Mouse (Mus musculus) embryonic facial prominence, embryonic 12.5 days (tissue): ENCODE data around the gene Dop1b. TPM values are rescaled to one million over a fixed set of nuclear protein-coding genes. Genes with fewer than 3 reads are reported as not detected.
A peak's percentile ranks its signal among the peaks of the same experiment; 100 is the strongest.

Experiments
- ATAC-seq: fragments of 200-750 bp; cut with Nextera tagmentation; 2 replicates; pipeline ENCODE4 v1.8.0; 2017; ENCODE audit not compliant: insufficient number of reproducible peaks, insufficient read depth, low FRiP score, low TSS enrichment
- H3K27ac ChIP-seq: fragments of 300-500 bp; sonication (generic); 2 replicates; pipeline ENCODE4 v1.5.1; 2016; ENCODE audit warnings: mild to moderate bottlenecking
- H3K27me3 ChIP-seq: fragments of 300-500 bp; sonication (generic); 2 replicates; pipeline ENCODE4 v1.6.1; 2016; ENCODE audit warnings: mild to moderate bottlenecking, moderate library complexity
- H3K36me3 ChIP-seq: fragments of 300-500 bp; sonication (generic); 2 replicates; pipeline ENCODE4 v1.6.1; 2016; ENCODE audit warnings: mild to moderate bottlenecking
- H3K4me1 ChIP-seq: fragments of 300-500 bp; sonication (generic); 2 replicates; pipeline ENCODE4 v1.6.1; 2016
- H3K4me2 ChIP-seq: fragments of 300-500 bp; sonication (generic); replicated peaks from 2 replicates; pipeline ENCODE4 v1.6.1; 2016; ENCODE audit warnings: mild to moderate bottlenecking, moderate library complexity
- H3K4me3 ChIP-seq: fragments of 300-500 bp; sonication (generic); 2 replicates; pipeline ENCODE4 v1.5.1; 2016; ENCODE audit warnings: mild to moderate bottlenecking
- H3K9ac ChIP-seq: fragments of 300-500 bp; sonication (generic); 2 replicates; pipeline ENCODE4 v1.6.1; 2016; ENCODE audit warnings: mild to moderate bottlenecking, moderate library complexity
- H3K9me3 ChIP-seq: fragments of 300-500 bp; sonication (generic); 2 replicates; pipeline ENCODE4 v1.6.1; 2016; ENCODE audit warnings: mild to moderate bottlenecking, moderate library complexity
- WGBS: fragments of 180-500 bp; shearing (Covaris S2); methylation state at CpG from one replicate; pipeline ENCODE4 v1.1.7; 2016; 5-methylcytosine and 5-hydroxymethylcytosine counted together
- polyA plus RNA-seq: library from polyadenylated mRNA; unstranded; fragments of >200 nt; fragmentation: Nextera tagmentation; extraction: Ambion mirVana; gene quantifications from 2 replicates; pipeline ENCODE4 v1.2.1, GENCODE M21; 2016

The Dop1b gene
- polyA plus RNA-seq, 1 experiment from 2014 or later = 11.9 TPM

GRCm38 (mm10) chr16:93785805-93786204, 74.1 kb downstream of the Dop1b start:
- Histone ChIP-seq H3K9ac (no peak overlapping the region), H3K9me3 (peaks cover 5% of the 10 kb centered on the region; the same call in 1 of the 2 replicates), H3K27ac (no peak overlapping the region), H3K27me3 (no peaks in the 10 kb centered on the region), H3K36me3 (peaks cover 4% of the 10 kb centered on the region; the same call in 1 of the 2 replicates), H3K4me1 (0 out of 2 replicates have a peak, but pooled peaks cover 1% of the 10 kb centered on the region), H3K4me3 (no peak overlapping the region), H3K4me2 (no peak overlapping the region)
- 3% methylated on average over 9 of the region's 9 CpGs for WGBS
- ATAC-seq = peak; percentile 48; the same call in 1 of the 2 replicates

- Histone ChIP-seq H3K4me3 (no peak overlapping the region), H3K9ac (no peak overlapping the region), H3K9me3 (peaks cover 5% of the 10 kb centered on the region; the same call in 1 of the 2 replicates), H3K27ac (no peak overlapping the region), H3K4me2 (no peak overlapping the region), H3K27me3 (no peaks in the 10 kb centered on the region), H3K36me3 (peaks cover 4% of the 10 kb centered on the region; the same call in 1 of the 2 replicates), H3K4me1 (0 out of 2 replicates have a peak, but pooled peaks cover 3% of the 10 kb centered on the region)
- 89% methylated on average over 4 of the region's 4 CpGs for WGBS
- ATAC-seq = no peak
Observed at GRCm38 (mm10) chr16:93788388-93788787, 76.7 kb downstream of the Dop1b start.

- no peaks in the 10 kb centered on the region for H3K27me3 ChIP-seq
- H3K4me2 ChIP-seq = no peak overlapping the region
- H3K36me3 ChIP-seq = peaks cover 3% of the 10 kb centered on the region; the same call in 1 of the 2 replicates
- H3K27ac ChIP-seq = no peak overlapping the region
- no peak overlapping the region for H3K9ac ChIP-seq
- ATAC-seq = no peak
- WGBS = 97% methylated on average over 8 of the region's 8 CpGs
- H3K4me1 ChIP-seq = 0 out of 2 replicates have a peak, but pooled peaks cover 3% of the 10 kb centered on the region
- H3K4me3 ChIP-seq = no peak overlapping the region
- H3K9me3 ChIP-seq = peaks cover 4% of the 10 kb centered on the region; the same call in 1 of the 2 replicates
Observed at GRCm38 (mm10) chr16:93788881-93789280, 77.2 kb downstream of the Dop1b start.

GRCm38 (mm10) chr16:93789971-93790755, 78.5 kb downstream of the Dop1b start:
- no peak for ATAC-seq
- Histone ChIP-seq H3K27ac (0 out of 2 replicates have a peak overlapping the region, but pooled peaks have one; percentile 57), H3K9ac (no peak overlapping the region), H3K9me3 (no peaks in the 10 kb centered on the region), H3K4me3 (no peak overlapping the region), H3K4me2 (no peak overlapping the region), H3K4me1 (0 out of 2 replicates have a peak, but pooled peaks cover 3% of the 10 kb centered on the region), H3K36me3 (no peaks in the 10 kb centered on the region), H3K27me3 (no peaks in the 10 kb centered on the region)
- WGBS = 26% methylated on average over 5 of the region's 5 CpGs

- no peak for ATAC-seq
- Histone ChIP-seq H3K4me3 (no peak overlapping the region), H3K4me1 (peaks cover 7% of the 10 kb centered on the region; the same call in 1 of the 2 replicates), H3K9ac (0 out of 2 replicates have a peak overlapping the region, but pooled peaks have one; percentile 24), H3K27ac (no peak overlapping the region), H3K9me3 (no peaks in the 10 kb centered on the region), H3K27me3 (no peaks in the 10 kb centered on the region), H3K4me2 (no peak overlapping the region), H3K36me3 (no peaks in the 10 kb centered on the region)
- 78% methylated on average over 15 of the region's 15 CpGs for WGBS
Observed at GRCm38 (mm10) chr16:93792981-93793630, 81.4 kb downstream of the Dop1b start.

GRCm38 (mm10) chr16:93794845-93795244, 83.1 kb downstream of the Dop1b start:
- Histone ChIP-seq H3K4me3 (no peak overlapping the region), H3K9ac (no peak overlapping the region), H3K27me3 (no peaks in the 10 kb centered on the region), H3K4me2 (no peak overlapping the region), H3K4me1 (peaks cover 7% of the 10 kb centered on the region; the same call in 1 of the 2 replicates), H3K36me3 (no peaks in the 10 kb centered on the region), H3K9me3 (no peaks in the 10 kb centered on the region), H3K27ac (no peak overlapping the region)
- WGBS = 83% methylated on average over 5 of the region's 5 CpGs
- ATAC-seq = no peak

GRCm38 (mm10) chr16:93795391-93795790, 83.7 kb downstream of the Dop1b start:
- no peaks in the 10 kb centered on the region for H3K36me3 ChIP-seq
- peaks cover 7% of the 10 kb centered on the region; the same call in 1 of the 2 replicates for H3K4me1 ChIP-seq
- no peaks in the 10 kb centered on the region for H3K9me3 ChIP-seq
- WGBS = 95% methylated on average over 5 of the region's 5 CpGs
- H3K27ac ChIP-seq = no peak overlapping the region
- H3K9ac ChIP-seq = no peak overlapping the region
- H3K4me3 ChIP-seq = no peak overlapping the region
- H3K4me2 ChIP-seq = no peak overlapping the region
- H3K27me3 ChIP-seq = no peaks in the 10 kb centered on the region
- no peak for ATAC-seq

GRCm38 (mm10) chr16:93797021-93797840, 85.5 kb downstream of the Dop1b start:
- H3K27ac ChIP-seq = no peak overlapping the region
- no peaks in the 10 kb centered on the region for H3K9me3 ChIP-seq
- ATAC-seq = no peak
- peaks cover 4% of the 10 kb centered on the region; the same call in 1 of the 2 replicates for H3K4me1 ChIP-seq
- no peak overlapping the region for H3K9ac ChIP-seq
- H3K4me3 ChIP-seq = no peak overlapping the region
- H3K27me3 ChIP-seq = no peaks in the 10 kb centered on the region
- WGBS = 81% methylated on average over 12 of the region's 12 CpGs
- no peak overlapping the region for H3K4me2 ChIP-seq
- no peaks in the 10 kb centered on the region for H3K36me3 ChIP-seq

- Histone ChIP-seq H3K27ac (no peak overlapping the region), H3K4me3 (no peak overlapping the region), H3K4me2 (no peak overlapping the region), H3K27me3 (no peaks in the 10 kb centered on the region), H3K9ac (no peak overlapping the region), H3K4me1 (peaks cover 4% of the 10 kb centered on the region; the same call in 1 of the 2 replicates), H3K36me3 (no peaks in the 10 kb centered on the region), H3K9me3 (no peaks in the 10 kb centered on the region)
- WGBS = 73% methylated on average over 11 of the region's 11 CpGs
- no peak for ATAC-seq
Observed at GRCm38 (mm10) chr16:93797841-93798492, 86.3 kb downstream of the Dop1b start.

- peaks cover 4% of the 10 kb centered on the region; the same call in 1 of the 2 replicates for H3K4me1 ChIP-seq
- H3K4me3 ChIP-seq = no peak overlapping the region
- H3K9me3 ChIP-seq = no peaks in the 10 kb centered on the region
- H3K4me2 ChIP-seq = no peak overlapping the region
- H3K27me3 ChIP-seq = no peaks in the 10 kb centered on the region
- H3K9ac ChIP-seq = no peak overlapping the region
- 67% methylated on average over 5 of the region's 5 CpGs for WGBS
- no peak overlapping the region for H3K27ac ChIP-seq
- ATAC-seq = no peak
- H3K36me3 ChIP-seq = no peaks in the 10 kb centered on the region
Observed at GRCm38 (mm10) chr16:93798623-93799022, 86.9 kb downstream of the Dop1b start.

GRCm38 (mm10) chr16:93799071-93799470, 87.4 kb downstream of the Dop1b start:
- Histone ChIP-seq H3K9me3 (no peaks in the 10 kb centered on the region), H3K27ac (no peak overlapping the region), H3K9ac (no peak overlapping the region), H3K27me3 (no peaks in the 10 kb centered on the region), H3K36me3 (no peaks in the 10 kb centered on the region), H3K4me3 (no peak overlapping the region), H3K4me2 (no peak overlapping the region), H3K4me1 (peaks cover 4% of the 10 kb centered on the region; the same call in 1 of the 2 replicates)
- WGBS = 89% methylated on average over 3 of the region's 3 CpGs
- ATAC-seq = no peak
